Mouse (Mus musculus) lung, postnatal 36 days (tissue): ENCODE measurements around the gene Lrrc3.

Experiments used
- DNase-seq: peaks from one replicate; pipeline ENCODE4 v3.0.0; 2022; ENCODE audit warnings: mixed read lengths

Lrrc3 gene

DNA sequence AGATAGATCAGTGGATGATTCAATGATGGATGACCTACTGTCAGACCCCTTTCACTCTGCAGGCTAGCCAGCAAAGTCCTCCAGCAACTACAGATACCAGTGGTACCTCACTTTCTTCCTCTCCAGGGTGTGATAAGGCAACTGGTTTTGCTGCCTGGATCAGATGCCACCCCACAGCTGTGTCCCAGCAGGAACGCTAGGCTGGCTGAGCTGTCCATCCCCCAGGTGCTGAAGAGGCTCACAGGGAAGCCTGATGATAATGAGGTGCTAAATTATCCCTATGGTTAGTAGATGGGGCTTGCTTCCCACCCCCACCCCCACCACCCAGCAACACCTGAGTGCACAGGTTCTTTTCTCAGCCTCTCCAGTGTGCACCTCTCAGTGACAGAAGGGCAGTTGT lies 34.8 kb downstream of the Lrrc3 start:
- no peak for DNase-seq

DNA sequence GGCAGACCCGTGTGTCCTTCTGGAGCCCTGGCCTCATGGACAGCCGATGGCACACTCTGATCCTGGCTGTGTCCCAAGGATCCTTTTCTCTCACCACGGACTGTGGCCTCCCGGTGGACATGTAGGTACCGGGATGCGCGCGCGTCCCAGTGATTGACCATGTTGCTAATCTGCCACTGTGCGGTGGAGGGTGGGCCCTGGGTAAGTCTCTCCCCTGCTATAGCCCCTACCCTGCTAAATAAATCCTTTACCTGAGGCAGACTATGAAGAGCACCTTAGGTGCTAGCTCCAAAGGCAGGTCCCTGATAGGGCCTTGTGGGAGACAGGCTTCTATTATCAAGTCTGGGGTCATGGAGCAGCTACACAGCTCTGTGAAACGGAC lies 37.6 kb downstream of the Lrrc3 start:
- no peak for DNase-seq

DNA sequence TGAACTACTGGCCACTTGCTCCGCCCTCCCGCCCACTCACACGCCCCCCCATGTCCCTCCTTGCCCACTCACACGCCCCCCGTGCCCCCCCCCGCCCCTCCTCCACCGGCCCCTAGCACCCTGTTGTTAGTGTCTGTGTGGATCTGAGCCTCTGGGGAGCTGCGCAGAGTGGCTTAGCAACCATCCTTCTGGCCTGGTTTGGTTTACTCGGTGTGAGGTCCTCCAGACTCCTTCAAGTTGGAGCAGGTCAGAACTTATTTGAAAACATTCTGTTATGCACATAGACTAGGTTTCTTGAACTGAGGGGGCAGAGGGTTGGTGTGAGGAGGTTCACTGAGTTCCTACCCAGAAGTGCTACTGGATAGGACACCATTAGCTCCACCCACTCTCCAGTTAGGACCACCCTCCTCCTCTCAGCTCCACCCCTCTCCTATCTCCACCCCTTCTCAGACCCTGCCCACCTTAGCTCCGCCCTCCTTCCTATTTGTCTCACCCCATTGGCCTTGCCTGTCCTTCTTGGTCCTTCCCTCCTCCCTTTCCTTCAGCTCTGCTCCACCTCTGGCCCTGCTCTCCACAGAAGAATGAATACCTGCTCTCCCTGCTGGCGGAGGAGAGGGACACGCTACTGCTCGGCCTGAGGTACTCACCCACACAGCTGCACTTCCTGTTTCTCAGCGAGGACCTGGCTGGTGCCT lies 38.1 kb downstream of the Lrrc3 start:
- peak; percentile 58 for DNase-seq

DNA sequence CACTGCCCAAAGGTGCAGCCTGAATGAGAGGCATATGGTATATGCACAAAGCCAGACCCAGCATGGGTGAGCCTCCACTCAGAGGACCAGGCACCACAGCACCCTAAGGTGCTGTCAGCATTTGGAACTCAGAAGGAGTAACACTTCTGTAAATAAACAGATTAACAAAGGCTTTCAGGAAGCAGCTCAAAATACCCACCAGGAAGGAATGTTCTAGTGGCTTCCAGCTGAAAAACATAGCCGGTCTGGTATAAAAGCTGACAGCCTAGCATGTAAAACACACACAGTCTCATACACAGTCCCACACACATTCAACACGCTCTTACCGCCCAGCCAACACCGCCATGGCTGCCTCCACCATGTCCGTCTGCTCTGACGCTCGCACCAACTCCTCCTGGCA lies 40.7 kb downstream of the Lrrc3 start, which contains the start of gene Gm3285:
Gm3285 (plus strand) TSS at position 301 of the 400 bp plus-strand sequence.
- no peak for DNase-seq

DNA sequence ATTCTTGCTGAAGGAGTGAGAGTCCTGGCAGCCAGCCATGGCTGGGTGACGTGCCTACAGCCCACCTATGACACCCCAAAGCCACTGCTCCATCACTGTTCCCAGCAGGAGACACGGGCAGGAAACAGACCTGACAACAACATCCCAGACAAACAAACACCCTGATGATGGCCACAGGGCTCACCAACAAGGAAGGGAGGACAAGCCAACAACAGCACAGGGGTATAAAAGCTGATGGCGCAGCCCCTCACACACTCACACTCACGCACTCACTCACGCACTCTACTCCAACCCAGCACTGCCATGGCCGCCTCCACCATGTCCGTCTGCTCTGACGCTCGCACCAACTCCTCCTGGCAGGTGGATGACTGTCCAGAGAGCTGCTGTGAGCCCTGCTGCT lies 49.8 kb downstream of the Lrrc3 start, which contains the start of gene Gm10318:
Gm10318 (plus strand) TSS at position 301 of the 400 bp plus-strand sequence.
- no peak for DNase-seq
